Mouse (Mus musculus) megakaryocyte, adult 5-6 weeks (primary cell): Measurements from ENCODE around the gene Pigq. TPM values are rescaled to one million over a fixed set of nuclear protein-coding genes. Genes with fewer than 3 reads are reported as not detected.

Experiments
- ATAC-seq: 2 replicates; pipeline ENCODE4 v1.8.0; 2016; ENCODE audit warnings: mild to moderate bottlenecking, inconsistent platforms; ENCODE audit not compliant: poor library complexity, severe bottlenecking
- total RNA-seq, 2 experiments: library from RNA; stranded (forward) in 1 of 2; stranded (reverse) in 1 of 2; fragments of 153-499, 151-499 nt in 1 of 2; fragments of 221-1000, 200-1000 nt in 1 of 2; gene quantifications; 2 replicates each; pipeline versions ENCODE4 v1.2.3 to v1.2.4; 2015 to 2017

The Pigq gene
- total RNA-seq (2015) = 44.2 and 45.2 TPM in 2 replicates
- total RNA-seq (2017) = 33.8 and 36.5 TPM in 2 replicates

- no peak for ATAC-seq
Measured at GRCm38 (mm10) chr17:25944366-25945163, at the start of gene Pigq, which contains the start of gene Nhlrc4. Gene Pigq, minus strand, starts transcription at chr17:25944936. Gene Nhlrc4, minus strand, starts transcription at chr17:25944961.

GRCm38 (mm10) chr17:25993489-25993888, 48.8 kb upstream of the Pigq start:
- ATAC-seq = no peak

GRCm38 (mm10) chr17:25992274-25992673, 47.5 kb upstream of the Pigq start:
- ATAC-seq = no peak

DNA sequence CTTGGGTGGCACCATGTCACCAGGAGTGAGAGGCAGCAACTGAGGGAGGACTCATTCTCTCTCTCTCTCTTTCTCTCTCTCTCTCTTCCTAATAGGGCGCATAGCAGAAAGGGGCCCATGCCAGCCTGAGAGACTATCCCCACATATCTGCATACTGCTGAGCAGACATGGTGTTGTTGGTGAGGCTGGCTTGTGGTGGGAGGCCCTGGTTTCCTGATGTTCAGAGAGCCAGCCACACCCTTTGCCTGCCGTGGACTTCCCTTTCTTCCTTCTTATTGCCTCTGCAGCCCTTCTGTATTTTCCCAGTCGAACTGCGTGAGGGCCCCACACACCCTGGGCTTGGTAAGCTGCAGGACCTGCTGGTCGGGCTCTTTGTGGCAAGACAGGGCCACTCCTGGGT, 45.6 kb upstream of the Pigq start:
- ATAC-seq = peak; percentile 32

DNA sequence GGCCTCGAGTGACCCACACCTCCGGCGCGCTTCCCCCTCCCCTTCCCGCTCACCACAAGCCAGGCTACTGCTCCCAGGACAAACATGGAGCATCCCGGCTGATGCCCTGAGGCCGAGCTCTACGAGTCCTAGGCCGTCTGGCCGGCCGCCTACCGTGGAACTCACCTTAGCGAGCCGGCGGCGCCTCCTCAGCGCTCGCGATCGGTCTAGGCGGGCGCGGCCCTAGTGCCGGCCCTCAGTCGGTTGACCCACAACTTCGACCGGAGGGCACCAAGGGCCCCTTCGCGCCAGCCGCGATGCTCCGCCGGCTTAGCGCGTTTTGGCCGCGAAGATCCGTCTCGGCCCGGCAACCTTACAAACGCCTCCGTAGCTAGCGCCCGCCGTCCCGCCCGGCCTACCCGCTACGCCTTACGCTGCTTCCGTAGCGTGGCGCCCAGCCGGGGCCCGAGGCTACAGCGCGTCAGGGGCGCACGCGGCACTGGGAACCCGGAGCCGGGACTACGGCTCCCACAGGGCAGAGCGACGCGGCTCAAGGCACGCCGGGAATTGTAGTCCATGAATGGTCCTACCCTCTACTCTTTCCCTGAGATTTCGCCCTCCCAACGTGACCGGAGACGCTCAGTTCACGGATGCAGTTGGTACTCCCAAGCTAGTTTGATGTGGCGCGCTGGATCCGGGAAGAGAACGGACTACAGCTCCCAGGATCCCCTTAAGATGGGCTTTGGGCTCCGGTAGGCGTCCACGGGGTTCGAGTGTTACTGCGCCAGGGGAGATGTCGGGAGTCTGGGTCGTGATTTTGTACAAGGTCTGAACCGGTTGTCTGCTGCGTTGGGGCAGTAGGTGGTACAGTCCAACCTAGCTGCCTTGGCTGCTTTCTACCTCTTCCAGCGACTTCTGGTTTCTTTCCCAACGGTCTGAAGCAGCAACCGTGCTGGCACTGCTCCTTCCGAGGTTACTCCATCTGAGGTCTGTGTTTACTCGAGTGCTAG, 40.9 kb upstream of the Pigq start, which contains the start of gene Capn15:
Gene Capn15 (minus strand): TSS at position 491 of the 989 bp plus-strand sequence.
- ATAC-seq = peak; percentile 97

GRCm38 (mm10) chr17:25984556-25985305, 40.0 kb upstream of the Pigq start:
- 0 out of 2 replicates have a peak, but pooled peaks have one; percentile 12 for ATAC-seq

DNA sequence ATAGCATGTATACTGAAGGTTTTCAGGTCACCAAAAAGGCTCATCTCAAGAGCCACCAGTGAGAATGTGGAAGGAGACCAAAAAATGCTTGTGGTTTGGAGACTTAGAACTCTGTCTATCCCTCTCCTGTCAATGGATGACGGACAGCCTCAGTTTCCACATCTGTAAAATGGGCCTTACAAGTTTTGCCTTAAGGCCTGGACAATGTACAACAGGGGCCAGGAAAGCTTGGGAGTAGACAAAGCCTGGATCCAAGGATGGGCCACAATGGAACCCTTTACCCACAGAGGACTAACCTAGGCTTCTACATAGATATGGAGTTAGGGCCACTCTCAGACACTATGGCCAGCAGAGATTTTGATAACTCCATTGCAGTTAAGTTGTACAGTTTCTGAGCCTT, 39.3 kb upstream of the Pigq start:
- ATAC-seq = no peak

DNA sequence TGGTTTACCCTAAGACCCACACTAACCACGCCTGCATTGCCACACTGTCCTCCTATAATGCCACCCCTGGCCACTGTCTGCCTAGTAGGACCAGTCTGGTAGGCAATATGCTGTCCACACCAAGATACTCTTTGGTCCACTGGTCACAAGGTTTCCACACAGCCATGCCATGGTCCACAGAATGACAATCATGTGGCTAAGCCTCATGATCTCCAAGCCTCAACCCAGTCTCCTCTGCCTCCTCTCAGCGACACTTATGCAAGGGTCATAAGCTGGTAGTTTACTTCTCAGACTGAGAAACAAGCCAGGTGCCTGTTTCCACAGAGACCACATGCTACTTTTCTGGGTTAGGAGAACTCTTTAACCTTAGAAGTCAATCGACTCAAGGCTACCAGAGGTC, 38.2 kb upstream of the Pigq start:
- ATAC-seq = no peak

GRCm38 (mm10) chr17:25980854-25981253, 36.1 kb upstream of the Pigq start:
- ATAC-seq = no peak

DNA sequence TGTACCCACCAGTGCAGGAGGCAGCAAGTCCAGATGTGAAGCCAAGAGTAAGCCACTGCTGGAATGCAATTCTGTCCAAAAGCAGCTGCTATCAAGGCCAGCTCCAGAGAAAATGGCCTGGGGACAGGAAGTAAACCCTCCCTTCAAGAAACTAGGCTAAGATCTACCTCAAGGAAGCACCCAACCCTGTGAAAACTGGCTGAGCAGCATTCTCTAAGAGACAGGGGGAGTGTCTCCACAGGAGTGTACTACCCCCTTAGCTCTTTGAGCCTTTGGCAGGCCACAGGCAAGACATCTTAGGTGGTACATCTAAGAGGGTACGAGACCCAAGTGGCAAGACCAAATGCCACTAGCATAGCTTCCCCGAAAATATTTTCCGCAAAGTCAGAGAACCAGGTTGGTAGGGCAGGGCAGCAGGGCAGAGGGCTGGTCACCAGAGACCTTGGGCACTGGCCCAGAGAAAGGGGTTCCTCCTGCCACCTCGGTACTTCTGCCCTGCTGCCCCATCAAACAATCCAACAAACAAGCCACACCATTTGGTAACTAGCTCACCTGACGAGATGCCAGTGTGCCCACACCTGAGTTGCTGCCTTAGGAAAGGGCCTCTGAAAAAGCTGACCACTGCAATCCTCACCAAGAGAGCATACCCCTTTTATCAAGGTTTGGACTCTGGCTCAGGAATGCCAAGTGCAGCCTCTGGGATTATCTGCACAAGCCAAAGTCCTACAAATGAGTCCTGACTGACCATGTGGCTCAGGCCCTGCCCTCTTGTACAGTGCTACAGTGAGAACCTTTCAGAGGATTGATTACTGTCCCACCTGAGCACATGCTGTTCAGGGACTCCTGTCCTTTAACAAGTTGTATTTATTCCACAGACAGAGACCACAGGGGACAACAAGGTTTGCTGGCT, 35.3 kb upstream of the Pigq start:
- no peak for ATAC-seq

- ATAC-seq = peak; percentile 70
Measured at GRCm38 (mm10) chr17:25970954-25971707, 26.4 kb upstream of the Pigq start.

GRCm38 (mm10) chr17:25970448-25970847, 25.7 kb upstream of the Pigq start:
- ATAC-seq = no peak

GRCm38 (mm10) chr17:25968176-25968575, 23.4 kb upstream of the Pigq start:
- ATAC-seq = no peak

DNA sequence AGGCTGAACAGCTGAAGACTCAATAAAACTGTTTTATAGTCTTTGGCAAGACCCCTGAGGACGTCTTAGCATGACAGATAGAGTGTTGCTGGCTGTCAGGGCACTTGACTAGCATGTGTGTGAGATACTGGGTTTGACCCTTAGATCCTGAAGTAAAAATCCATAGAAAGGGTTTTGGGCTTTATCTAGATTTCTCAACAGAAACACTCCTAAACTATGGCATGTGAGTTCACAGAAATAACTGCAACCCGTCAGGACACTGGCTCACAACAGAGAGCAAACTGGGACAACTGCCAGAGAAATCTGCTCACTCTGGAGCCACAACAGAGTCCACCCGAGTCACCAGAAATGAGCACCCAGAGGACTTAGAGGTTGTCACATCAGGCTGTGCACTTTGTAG, 22.9 kb upstream of the Pigq start:
- ATAC-seq = no peak

GRCm38 (mm10) chr17:25964271-25964670, 19.5 kb upstream of the Pigq start:
- no peak for ATAC-seq

GRCm38 (mm10) chr17:25962413-25962905, 17.7 kb upstream of the Pigq start:
- ATAC-seq = no peak

- 0 out of 2 replicates have a peak, but pooled peaks have one; percentile 30 for ATAC-seq
Measured at GRCm38 (mm10) chr17:25961566-25961965, 16.8 kb upstream of the Pigq start.

DNA sequence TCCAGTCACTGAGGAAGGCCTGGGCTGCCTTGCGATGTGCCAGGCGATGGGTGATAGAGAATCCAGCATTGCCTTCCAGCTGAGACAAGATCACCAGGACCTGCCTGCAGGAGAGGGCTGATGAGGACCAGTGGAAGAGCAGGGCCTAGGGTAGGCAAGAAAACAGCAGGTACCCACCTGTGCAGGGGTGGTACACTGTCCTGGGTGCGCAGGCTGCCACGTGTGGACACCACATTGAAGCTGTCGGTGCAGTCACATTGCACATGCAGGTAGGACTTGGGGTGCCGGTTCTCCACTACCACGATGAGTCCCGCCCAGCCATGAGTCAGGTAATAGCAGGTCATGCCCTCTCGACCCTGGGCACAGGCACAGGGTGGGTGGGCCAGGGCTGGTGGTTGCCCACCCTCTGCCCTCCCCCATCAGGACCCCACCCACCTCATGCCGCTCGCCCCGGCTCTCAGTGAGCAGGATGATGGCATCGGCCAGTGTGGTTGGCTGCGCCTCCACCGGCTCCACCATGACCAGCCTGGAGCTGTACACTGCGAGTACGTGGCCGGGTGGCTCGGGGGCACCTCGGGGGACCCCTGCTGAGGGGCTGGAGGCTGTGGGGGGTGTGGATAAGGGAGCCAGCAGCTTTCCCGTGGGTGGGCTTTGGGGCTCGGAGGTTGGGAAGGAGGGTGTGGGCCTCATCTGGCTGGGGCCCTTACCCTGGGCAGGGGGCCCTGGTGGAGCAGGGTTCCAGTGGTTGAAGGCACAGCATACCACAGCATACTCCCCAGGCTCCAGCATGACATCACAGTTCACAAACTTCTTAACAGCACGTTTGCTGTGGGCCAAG, 15.1 kb upstream of the Pigq start:
- ATAC-seq = no peak
